Mouse (Mus musculus): ENCODE measurements around the gene Ttc7b. TPM values are rescaled to one million over a fixed set of nuclear protein-coding genes. Genes with fewer than 3 reads are reported as not detected.

Gene Ttc7b
- total and polyA plus RNA-seq, 3 experiments: 21.1 to 33.9 (median 26.8) TPM

- H3K4me1 ChIP-seq (ENCODE audit: insufficient read depth, low read depth, low read length): peaks cover 22% of the 10 kb centered on the region
Observed at GRCm38 (mm10) chr12:100529651-100530050, 9.0 kb upstream of the Ttc7b start.

DNA sequence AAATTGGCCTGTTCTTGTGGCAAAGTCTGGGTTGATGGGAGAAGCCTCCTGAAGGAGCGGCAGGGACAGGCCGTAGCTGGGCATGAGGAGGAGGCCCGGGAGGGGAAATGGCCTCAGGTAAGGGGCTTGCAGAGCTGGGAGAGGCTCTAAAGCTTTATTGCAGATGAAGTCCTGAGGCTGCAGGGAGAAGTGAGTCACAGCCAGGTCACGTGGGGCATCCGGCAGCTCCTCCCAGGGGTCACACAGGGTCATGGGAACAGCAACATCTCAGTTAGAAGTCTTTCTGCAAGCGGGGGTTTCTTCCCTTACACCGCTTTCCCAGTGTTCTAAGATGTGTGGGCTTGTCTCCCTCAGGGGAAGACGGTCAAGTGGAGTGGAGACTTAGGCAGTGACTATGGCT, 8.5 kb upstream of the Ttc7b start:
- Histone ChIP-seq H3K27me3 (ENCODE audit: insufficient read depth, low read length) (peaks cover 28% of the 10 kb centered on the region), H3K36me3 (replicated peaks) (no peaks in the 10 kb centered on the region), H3K9me3 (replicated peaks) (no peaks in the 10 kb centered on the region), H3K4me1 (ENCODE audit: insufficient read depth, low read depth, low read length) (peaks cover 22% of the 10 kb centered on the region), H3K4me3 (ENCODE audit: low read depth, low read length) (no peak overlapping the region)
- DNase-seq (ENCODE audit: low spot score) (no peak), ATAC-seq (ENCODE audit: extremely low read depth, insufficient number of reproducible peaks, low FRiP score, poor library complexity, severe bottlenecking) (0 out of 2 replicates have a peak, but pooled peaks have one; percentile 26)
- TF ChIP-seq POLR2AphosphoS5 (IDR thresholded peaks at IDR 0.05; ENCODE audit: insufficient replicate concordance, low read depth, low read length) (no peak), CTCF (IDR thresholded peaks at IDR 0.05; ENCODE audit: low read depth, low read length) (no peak), TAL1 (conservative IDR thresholded peaks at IDR 0.05; ENCODE audit: low read depth, low read length) (no peak), GATA1 (IDR thresholded peaks at IDR 0.05; ENCODE audit: borderline replicate concordance, low read length) (no peak), GATA2 (IDR thresholded peaks at IDR 0.05; ENCODE audit: borderline replicate concordance, low read depth, low read length) (no peak)

More at GRCm38 (mm10) chr12:100529651-100530050, 9.0 kb upstream of the Ttc7b start:
- no peak for TF ChIP-seq GATA1 (IDR thresholded peaks at IDR 0.05; ENCODE audit: borderline replicate concordance, low read length)
- no peak for TF ChIP-seq TAL1 (conservative IDR thresholded peaks at IDR 0.05; ENCODE audit: low read depth, low read length)
- TF ChIP-seq POLR2AphosphoS5 (IDR thresholded peaks at IDR 0.05; ENCODE audit: insufficient replicate concordance, low read depth, low read length): no peak
- TF ChIP-seq GATA2 (IDR thresholded peaks at IDR 0.05; ENCODE audit: borderline replicate concordance, low read depth, low read length): no peak
- no peak for TF ChIP-seq CTCF (IDR thresholded peaks at IDR 0.05; ENCODE audit: low read depth, low read length)
- DNase-seq (ENCODE audit: low spot score): no peak
- Histone ChIP-seq H3K27me3 (ENCODE audit: insufficient read depth, low read length) (peaks cover 28% of the 10 kb centered on the region), H3K9me3 (replicated peaks) (no peaks in the 10 kb centered on the region), H3K36me3 (replicated peaks) (no peaks in the 10 kb centered on the region), H3K4me3 (ENCODE audit: low read depth, low read length) (no peak overlapping the region)
- ATAC-seq (ENCODE audit: extremely low read depth, insufficient number of reproducible peaks, low FRiP score, poor library complexity, severe bottlenecking): no peak

GRCm38 (mm10) chr12:100528246-100528645, 7.6 kb upstream of the Ttc7b start:
- no peak for TF ChIP-seq TAL1 (conservative IDR thresholded peaks at IDR 0.05; ENCODE audit: low read depth, low read length)
- TF ChIP-seq GATA1 (IDR thresholded peaks at IDR 0.05; ENCODE audit: borderline replicate concordance, low read length): no peak
- no peak for TF ChIP-seq GATA2 (IDR thresholded peaks at IDR 0.05; ENCODE audit: borderline replicate concordance, low read depth, low read length)
- TF ChIP-seq POLR2AphosphoS5 (IDR thresholded peaks at IDR 0.05; ENCODE audit: insufficient replicate concordance, low read depth, low read length): no peak
- no peak for TF ChIP-seq CTCF (IDR thresholded peaks at IDR 0.05; ENCODE audit: low read depth, low read length)
- no peak for ATAC-seq (ENCODE audit: extremely low read depth, insufficient number of reproducible peaks, low FRiP score, poor library complexity, severe bottlenecking)
- H3K4me1 ChIP-seq (ENCODE audit: insufficient read depth, low read depth, low read length): peaks cover 22% of the 10 kb centered on the region
- H3K27me3 ChIP-seq (ENCODE audit: insufficient read depth, low read length): peaks cover 33% of the 10 kb centered on the region
- no peak overlapping the region for H3K4me3 ChIP-seq (ENCODE audit: low read depth, low read length)
- peaks cover 4% of the 10 kb centered on the region for H3K9me3 ChIP-seq (replicated peaks)
- no peaks in the 10 kb centered on the region for H3K36me3 ChIP-seq (replicated peaks)
- DNase-seq (ENCODE audit: low spot score): no peak

DNA sequence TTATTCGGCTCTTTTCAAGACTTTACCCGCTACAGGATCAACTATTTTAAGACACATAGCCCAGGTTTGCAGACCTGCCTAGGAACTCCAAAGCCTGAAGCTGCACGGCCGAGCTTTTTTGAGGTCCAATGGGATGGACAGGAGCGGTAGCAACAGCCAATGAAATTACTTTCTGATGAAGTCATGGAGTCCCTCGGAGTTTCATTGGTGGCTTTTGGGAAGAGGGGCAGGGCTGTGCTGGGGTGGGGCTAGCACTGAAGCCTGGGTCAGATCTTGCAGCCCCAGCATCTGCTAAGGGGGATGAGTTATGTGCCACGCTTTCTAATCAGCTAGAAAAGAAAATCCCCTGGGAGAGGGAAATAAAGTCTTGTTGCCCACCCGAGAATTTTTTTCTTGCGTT, 7.1 kb upstream of the Ttc7b start:
- Histone ChIP-seq H3K4me1 (ENCODE audit: insufficient read depth, low read depth, low read length) (peaks cover 22% of the 10 kb centered on the region), H3K9me3 (replicated peaks) (peaks cover 4% of the 10 kb centered on the region), H3K4me3 (ENCODE audit: low read depth, low read length) (no peak overlapping the region), H3K36me3 (replicated peaks) (no peaks in the 10 kb centered on the region), H3K27me3 (ENCODE audit: insufficient read depth, low read length) (peaks cover 36% of the 10 kb centered on the region)
- ATAC-seq (ENCODE audit: extremely low read depth, insufficient number of reproducible peaks, low FRiP score, poor library complexity, severe bottlenecking) (peak; percentile 77), DNase-seq (ENCODE audit: low spot score) (peak; percentile 48)
- no peak for TF ChIP-seq CTCF (IDR thresholded peaks at IDR 0.05; ENCODE audit: low read depth, low read length)
- TF ChIP-seq GATA2 (IDR thresholded peaks at IDR 0.05; ENCODE audit: borderline replicate concordance, low read depth, low read length): no peak
- no peak for TF ChIP-seq TAL1 (conservative IDR thresholded peaks at IDR 0.05; ENCODE audit: low read depth, low read length)
- no peak for TF ChIP-seq GATA1 (IDR thresholded peaks at IDR 0.05; ENCODE audit: borderline replicate concordance, low read length)

- peaks cover 40% of the 10 kb centered on the region for H3K27me3 ChIP-seq (ENCODE audit: insufficient read depth, low read length)
Observed at GRCm38 (mm10) chr12:100527241-100527640, 6.6 kb upstream of the Ttc7b start.

GRCm38 (mm10) chr12:100525939-100526338, 5.3 kb upstream of the Ttc7b start:
- Histone ChIP-seq H3K4me3 (ENCODE audit: low read depth, low read length) (no peak overlapping the region), H3K27me3 (ENCODE audit: insufficient read depth, low read length) (peaks cover 52% of the 10 kb centered on the region), H3K4me1 (ENCODE audit: insufficient read depth, low read depth, low read length) (peaks cover 23% of the 10 kb centered on the region), H3K9me3 (replicated peaks) (peaks cover 4% of the 10 kb centered on the region), H3K36me3 (replicated peaks) (no peaks in the 10 kb centered on the region)
- DNase-seq (ENCODE audit: low spot score) (no peak), ATAC-seq (ENCODE audit: extremely low read depth, insufficient number of reproducible peaks, low FRiP score, poor library complexity, severe bottlenecking) (no peak)
- TF ChIP-seq TAL1 (conservative IDR thresholded peaks at IDR 0.05; ENCODE audit: low read depth, low read length) (no peak), GATA1 (IDR thresholded peaks at IDR 0.05; ENCODE audit: borderline replicate concordance, low read length) (no peak), CTCF (IDR thresholded peaks at IDR 0.05; ENCODE audit: low read depth, low read length) (no peak), POLR2AphosphoS5 (IDR thresholded peaks at IDR 0.05; ENCODE audit: insufficient replicate concordance, low read depth, low read length) (no peak), GATA2 (IDR thresholded peaks at IDR 0.05; ENCODE audit: borderline replicate concordance, low read depth, low read length) (no peak)

More at GRCm38 (mm10) chr12:100527241-100527640, 6.6 kb upstream of the Ttc7b start:
- Histone ChIP-seq H3K4me3 (ENCODE audit: low read depth, low read length) (no peak overlapping the region), H3K9me3 (replicated peaks) (peaks cover 4% of the 10 kb centered on the region), H3K4me1 (ENCODE audit: insufficient read depth, low read depth, low read length) (peaks cover 22% of the 10 kb centered on the region), H3K36me3 (replicated peaks) (no peaks in the 10 kb centered on the region)
- no peak for DNase-seq (ENCODE audit: low spot score)
- TF ChIP-seq TAL1 (conservative IDR thresholded peaks at IDR 0.05; ENCODE audit: low read depth, low read length): no peak
- ATAC-seq (ENCODE audit: extremely low read depth, insufficient number of reproducible peaks, low FRiP score, poor library complexity, severe bottlenecking): no peak
